25 mouse cellular contexts compared by ENCODE assay signal in genomic region chr13:27032998-27033397, GRCm38 (mm10). TPM values are rescaled to one million over a fixed set of nuclear protein-coding genes. Genes with fewer than 3 reads are reported as not detected.
"Had no signal": no experiment of that assay in that cellular context is flagged by ENCODE, and none has a peak within 500 bp of the region (broad histone marks: within the 10 kb centered on the region; RNA-seq: fewer than 3 reads in every experiment).

No protein-coding gene starts in this region.

- H3K4me1 ChIP-seq: liver, embryonic 13.5 days; stomach, embryonic 15.5 days had no signal

- H3K4me3 ChIP-seq: kidney, embryonic 15.5 days; left cerebral cortex, adult 2 months; liver, embryonic 13.5 days; midbrain, embryonic 12.5 days; stomach, embryonic 15.5 days had no signal

- ATAC-seq: midbrain, embryonic 16.5 days had no signal

- H3K27ac ChIP-seq: left cerebral cortex, adult 2 months; liver, embryonic 13.5 days; midbrain, embryonic 12.5 days; stomach, embryonic 15.5 days had no signal

- DNase-seq: kidney, adult 8-10 months; kidney, postnatal 10 days; kidney, postnatal 36 days; layer of hippocampus, postnatal 36 days; liver, embryonic 13.5 days; lung, adult 2 months; lung, postnatal 14 days; lung, postnatal 4 days; right cerebral cortex, postnatal 25 days; spleen, adult 18-20 months; thymus, adult 18-20 months; thymus, postnatal 36 days had no signal

RNA-seq across cellular contexts. Expression of gene Prl, which starts 24.4 kb away (rescaled TPM):
- polyA plus RNA-seq: kidney, embryonic 15.5 days; limb, embryonic 11.5 days; limb, embryonic 14.5 days; liver, adult 2 months; liver, embryonic 13.5 days; liver, embryonic 16.5 days; lung, adult 2 months; midbrain, embryonic 12.5 days; midbrain, embryonic 16.5 days; neural tube, embryonic 11.5 days; neural tube, embryonic 14.5 days; stomach, embryonic 15.5 days; testis, adult 2 months; urinary bladder, adult 2 months had no signal
